Mouse (Mus musculus) ES-CJ7 (cell line): ENCODE results near the gene Magi2.

Experiments used
- DNase-seq: peaks from one replicate; pipeline ENCODE4 v3.0.0; 2011; ENCODE audit warnings: low read depth, low spot score

The Magi2 gene

DNA sequence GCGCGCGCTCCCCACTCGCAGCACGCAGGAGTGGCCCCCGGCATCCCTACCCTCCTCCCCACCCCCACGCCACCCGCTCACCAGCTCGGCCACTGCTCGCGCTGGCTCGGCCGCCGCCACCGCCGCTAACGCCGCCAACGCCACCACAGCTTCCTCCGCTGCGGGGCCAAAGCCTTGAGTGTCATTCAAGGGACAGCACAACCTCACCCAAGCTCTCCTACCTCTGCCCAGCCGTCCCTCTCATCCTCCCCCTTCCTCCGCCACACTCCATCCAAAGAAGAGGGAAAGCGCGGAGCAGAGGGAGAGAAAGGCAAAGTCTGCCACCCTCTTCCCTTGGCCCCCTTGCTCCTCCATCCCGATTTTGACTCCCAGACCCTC, at the start of gene Magi2:
Gene Magi2, plus strand, starts transcription at position 171 of the 378 bp plus-strand sequence.
- no peak for DNase-seq

DNA sequence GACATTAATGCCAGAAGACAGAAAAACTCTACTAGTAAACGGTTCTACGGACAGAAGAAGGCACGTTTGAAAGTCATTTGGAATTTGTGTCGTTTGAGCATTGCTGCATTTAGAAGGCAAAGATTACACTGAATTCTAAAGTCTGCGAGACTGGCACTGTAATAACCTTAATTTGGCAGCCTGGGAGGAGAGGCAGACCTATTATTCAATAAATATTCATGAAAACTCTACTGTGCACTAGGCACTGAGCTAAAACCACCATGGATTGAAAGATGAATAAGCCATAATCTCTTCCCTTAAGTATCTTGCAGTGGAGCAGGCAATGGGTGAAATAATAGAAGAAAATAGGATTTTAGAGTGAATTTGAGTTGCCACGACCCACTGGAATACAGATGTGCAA, 48.2 kb upstream of the Magi2 start:
- DNase-seq: no peak

DNA sequence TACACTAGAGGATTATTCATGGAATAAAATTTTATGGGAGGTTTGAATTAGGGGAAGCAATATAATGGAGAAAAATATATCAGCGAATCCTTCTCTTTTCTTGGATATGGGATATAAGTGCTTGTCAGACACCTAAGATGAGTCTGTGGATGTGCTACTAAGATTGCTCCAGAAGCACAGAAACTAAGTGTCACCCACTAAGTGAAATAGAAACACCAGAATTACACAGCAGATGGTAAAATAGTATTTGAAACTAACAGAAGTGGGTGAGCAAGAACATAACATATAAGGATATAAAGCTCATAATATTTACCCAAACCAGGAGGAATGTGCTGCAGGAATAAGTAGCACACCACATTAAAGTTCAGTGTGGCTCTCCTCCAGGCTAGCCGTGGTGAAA, 40.7 kb upstream of the Magi2 start:
- DNase-seq: no peak

DNA sequence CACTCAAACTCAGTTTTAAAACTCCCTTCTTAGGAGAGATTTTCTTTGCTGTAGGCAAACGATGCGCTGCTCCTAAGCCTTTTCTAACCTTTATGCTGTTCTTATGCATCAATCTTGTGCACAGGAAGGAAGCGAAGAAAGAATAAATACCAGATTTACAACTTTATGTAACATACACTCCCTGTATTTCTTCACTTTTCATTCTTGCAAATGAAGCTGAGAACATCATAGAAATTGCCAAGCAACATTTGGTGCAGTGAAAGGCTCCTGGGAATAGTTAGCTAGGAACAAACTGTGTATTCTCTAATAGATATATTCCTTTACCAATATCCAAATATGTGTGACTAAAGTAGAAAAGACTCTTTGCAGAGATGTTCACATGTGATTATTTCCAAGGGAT, 15.2 kb upstream of the Magi2 start:
- DNase-seq: no peak

DNA sequence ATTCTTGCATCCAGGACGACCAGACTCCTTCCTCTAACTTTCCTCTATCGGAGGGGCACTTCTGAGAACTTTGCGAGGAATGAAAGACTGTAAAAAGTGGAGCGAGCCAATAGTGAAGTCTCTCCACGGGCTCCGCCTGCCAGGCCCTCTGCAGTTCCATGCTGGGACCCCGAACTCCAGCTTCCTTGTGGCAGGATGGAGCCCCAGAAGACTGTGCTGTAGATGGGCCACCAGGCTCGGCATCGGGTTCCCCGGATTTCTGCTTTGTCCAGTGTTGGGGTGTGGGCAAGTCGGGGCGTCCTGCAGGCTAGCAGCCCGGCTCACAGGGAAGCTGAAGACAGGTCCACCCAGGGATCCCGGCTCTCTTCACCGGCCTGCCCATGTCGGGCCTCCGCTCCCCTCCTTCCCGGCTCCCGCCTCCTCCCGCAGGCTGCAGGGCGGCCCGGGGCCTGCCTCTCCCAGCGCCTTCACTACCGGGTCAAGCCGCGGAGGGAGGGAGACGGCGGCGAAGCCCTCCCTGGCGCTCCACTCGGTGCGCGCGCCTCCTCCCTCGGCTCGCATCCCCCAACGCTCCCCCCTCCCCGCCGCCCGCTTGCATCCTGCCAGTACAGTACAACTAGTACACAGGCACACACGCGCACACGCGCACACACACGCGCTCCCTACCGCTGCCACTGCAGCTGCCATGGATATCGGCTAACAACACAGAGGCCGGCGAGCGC, 531 bp upstream of the Magi2 start:
- DNase-seq: peak; percentile 79

DNA sequence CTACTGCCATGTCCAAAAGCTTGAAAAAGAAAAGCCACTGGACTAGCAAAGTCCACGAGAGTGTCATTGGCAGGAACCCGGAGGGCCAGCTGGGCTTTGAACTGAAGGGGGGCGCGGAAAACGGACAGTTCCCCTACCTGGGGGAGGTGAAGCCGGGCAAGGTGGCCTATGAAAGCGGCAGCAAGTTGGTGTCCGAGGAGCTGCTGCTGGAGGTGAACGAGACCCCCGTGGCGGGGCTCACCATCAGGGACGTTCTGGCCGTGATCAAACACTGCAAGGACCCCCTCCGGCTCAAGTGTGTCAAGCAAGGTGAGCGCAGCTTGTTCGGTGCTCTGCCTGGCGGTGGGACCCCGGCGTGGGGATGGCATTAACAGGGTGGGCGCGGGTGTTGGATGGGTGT, 445 bp downstream of the Magi2 start:
- DNase-seq: peak; percentile 18

DNA sequence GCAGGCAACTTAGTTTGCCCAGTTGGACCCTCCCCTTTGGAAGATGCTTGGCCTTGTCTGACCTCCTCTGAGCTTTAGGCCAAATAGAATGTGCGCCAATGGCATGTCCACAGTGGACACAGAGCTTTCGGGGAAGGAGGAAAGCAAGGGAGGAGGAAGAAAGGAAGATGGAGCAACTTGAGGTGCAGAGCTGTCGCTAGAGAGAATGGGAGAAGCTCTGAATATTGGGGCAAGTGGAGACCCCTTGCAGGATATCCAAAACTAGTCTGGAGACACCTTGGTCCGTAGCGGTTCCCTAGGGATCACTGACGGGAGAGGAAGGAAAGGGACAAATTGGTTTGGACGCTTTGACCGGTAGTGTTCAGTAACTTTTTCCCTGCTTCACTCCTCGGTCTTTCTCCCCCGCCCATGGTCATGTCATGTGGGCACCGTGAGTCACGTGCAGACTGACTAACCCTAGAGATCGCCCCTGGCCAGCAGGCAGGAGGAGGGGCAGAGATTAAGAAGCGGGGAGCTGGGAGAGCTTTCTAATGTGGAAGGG, 1.0 kb downstream of the Magi2 start:
- DNase-seq: peak; percentile 30

DNA sequence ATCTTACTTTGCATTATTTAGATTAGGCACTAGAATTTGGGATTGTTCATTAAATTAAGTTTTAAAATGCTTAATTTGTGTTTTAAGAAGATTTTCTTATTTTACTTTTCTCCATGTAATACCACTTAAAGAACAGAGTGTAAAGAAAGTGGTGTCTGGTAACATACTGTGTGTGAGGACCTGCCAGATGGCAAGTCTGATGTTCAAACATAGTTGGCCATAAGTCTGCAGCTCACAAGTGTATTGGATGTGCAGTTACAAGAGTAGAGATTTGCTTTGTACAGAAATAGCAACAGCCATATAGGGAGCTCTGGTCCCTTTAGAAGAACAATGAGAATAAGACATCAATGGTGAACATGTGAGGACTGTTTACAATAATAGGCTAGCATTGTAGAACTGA, 15.0 kb downstream of the Magi2 start:
- no peak for DNase-seq

DNA sequence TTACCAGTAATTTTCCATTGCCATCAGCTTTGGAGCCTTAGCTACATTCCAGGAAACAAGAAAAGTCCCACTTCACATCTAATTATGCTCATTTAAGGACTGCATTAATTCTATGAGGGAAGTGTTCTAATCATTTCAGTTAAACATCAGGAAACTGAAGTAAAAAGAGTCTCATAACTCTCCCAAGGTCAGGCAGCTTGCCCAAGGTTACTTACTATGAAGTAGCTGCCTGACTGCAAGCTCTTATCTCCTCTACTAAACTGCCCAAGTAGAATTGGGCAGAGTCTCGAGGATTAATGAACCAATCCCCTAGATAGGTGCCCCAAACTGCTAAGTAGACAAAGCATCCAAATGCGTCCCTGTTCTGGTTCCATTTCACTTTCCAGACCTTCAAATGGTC, 19.6 kb downstream of the Magi2 start:
- no peak for DNase-seq

DNA sequence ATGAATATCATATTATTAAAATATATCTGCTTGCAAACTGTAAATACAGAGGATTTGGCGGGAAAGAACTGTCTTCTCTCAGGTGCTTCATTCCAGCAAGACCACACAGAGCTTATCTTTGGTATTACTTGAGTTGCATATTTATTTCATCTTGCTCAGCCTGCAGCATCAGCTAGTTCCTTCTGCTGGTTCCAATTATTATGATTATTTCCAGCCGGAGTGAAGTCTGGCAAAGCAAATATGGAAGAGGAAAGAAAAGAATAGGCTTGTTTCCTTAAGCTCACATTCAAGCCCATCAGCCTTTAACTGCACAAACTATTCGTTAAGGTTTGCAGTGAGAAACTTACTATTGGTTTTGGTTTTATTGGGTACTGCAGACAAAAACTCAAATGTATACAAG, 20.4 kb downstream of the Magi2 start:
- no peak for DNase-seq

DNA sequence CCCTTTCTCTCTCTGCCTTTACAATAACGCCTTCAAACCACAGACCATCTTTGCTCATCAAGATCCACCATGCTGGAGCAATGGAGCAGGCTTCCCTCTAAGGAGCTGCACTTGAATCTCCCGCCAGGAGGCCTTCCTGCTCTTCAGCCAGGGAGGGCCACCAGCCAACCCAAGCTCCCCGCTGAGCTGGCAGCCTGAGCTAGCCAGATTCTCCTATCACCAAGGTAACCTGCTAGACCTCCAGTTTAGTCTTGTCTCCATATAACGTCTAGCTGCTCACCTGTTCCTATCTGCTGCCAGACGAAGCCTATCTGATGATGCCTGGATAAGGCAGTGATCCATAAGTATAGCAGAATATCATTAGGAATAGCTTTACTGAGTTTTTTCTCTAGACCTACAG, 36.0 kb downstream of the Magi2 start:
- DNase-seq: peak; percentile 58

DNA sequence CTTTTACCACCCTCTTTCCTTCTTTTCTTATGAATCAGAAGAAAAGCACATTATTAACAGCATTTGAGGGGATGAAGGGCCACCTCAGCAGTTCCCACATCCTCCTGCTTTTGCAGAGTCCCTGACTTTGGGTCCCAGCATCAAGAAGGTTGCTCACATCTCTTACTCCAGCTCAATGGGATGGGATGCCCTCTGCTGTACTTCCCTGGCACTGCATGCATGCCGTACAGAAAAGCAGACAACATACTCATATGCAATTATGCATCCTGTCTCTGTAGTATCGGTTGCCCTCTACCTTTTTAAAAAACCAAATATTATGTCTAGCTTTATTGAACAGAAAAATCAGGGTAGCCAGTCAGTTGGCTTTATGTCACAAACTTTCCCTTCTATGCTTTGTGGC, 37.8 kb downstream of the Magi2 start:
- peak; percentile 72 for DNase-seq

DNA sequence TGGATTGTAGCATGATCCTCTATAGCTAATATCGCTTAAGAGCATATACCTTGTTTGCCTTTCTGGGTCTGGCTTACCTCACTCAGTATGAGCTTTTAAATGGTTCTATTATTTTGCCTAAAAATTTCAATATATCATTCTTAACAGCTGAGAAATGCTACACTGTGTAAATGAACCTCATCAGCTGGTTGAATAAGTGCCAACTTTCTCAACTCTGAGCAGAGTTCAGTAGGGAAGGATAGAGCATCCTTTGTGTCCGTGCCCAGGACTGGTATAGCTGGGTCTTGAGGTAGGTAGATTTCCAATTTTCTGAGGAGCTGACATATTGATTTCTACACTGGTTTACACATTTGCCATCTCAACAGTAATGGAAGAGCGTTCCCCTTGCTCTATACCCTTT, 65.7 kb downstream of the Magi2 start:
- DNase-seq: no peak

DNA sequence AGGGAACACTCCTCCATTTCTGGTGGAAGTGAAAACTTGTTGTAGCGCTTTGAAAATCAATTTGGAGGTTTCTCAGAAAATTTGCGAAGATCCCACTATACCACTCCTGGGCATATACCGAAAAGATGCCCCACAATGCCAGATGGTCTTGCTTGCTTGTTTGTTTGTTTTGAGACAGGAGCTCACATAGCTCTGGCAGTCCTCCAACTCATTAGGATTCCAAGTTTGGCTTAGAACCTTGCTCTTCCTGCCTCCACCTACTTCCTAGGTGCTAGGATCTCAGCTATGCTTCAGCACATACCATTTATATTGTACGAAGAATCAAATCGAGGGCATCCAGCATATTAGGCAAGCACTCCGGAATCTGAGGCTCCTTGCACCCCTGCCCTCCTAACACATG, 79.8 kb downstream of the Magi2 start:
- no peak for DNase-seq

DNA sequence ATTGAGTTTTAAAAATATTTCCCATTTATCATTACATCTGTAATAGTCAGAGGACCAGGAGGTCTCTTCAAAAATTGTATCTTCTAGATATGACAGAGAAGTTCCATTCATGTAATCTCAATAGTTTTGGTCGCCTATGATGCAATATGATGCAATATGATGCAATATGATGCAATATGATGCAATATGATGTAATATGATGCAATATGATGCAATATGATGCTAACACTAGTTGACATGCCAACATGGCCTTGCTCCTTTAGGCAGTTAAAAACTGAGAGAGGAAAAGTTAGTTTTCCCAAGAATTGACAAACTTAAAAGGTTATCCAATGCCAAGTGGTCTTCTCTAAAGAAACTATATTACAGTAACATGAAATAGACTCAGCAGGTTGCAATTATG, 83.0 kb downstream of the Magi2 start:
- DNase-seq: no peak

DNA sequence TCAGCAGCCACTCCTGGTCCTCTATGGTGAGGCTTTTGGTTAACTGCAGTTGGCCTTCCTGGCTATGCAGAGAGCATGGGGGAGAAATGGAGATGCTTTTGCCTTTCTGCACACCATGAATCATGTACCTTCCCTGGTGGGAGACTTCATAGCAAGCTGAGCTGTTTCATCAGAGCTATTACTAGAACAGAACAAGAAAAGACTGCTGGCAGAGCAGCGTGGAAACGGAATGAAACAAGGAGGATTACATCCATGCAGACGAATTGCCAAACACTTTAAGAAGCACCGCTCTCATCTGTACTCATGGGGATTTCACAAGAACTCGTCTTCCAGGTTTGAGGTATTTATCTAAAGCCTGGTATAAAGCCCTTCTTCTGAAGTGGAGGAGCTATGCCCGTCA, 95.7 kb downstream of the Magi2 start:
- DNase-seq: no peak

DNA sequence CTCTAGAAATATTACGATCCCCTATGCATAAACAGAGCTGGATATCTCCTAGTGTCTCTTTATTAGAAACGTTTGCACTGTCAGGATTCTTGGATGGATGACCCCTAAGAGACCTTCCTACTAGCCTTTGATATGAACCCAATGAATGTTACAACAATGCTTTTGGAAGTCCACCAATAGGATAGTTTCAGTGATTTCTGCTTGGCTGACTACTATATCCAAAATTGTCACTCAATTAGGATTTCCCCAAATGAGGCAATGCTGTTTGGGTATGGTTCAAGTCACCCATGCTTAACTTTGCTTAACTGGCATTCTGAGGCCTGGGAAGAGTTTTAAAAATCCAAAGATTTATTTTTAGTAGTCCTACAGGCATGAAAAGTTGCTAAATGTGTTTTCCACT, 110.7 kb downstream of the Magi2 start:
- no peak for DNase-seq

DNA sequence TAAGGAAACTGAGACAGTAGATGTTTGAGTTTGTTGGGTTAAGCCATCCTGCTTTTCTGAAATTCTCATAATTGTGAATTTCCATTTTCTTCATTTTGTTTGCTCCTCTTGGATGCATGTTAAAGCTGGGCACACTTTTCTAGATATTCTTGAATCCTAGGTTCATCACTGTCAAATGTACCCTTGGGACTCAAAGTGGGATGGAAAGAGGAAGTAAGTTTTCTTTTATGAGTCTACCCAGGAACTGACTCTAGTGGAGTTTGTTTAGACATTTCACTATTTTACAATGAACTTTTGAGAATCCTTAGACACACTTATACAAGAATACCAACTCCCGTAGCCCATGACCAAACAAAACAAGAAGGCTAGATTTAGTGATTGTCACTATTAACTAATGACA, 141.3 kb downstream of the Magi2 start:
- no peak for DNase-seq

DNA sequence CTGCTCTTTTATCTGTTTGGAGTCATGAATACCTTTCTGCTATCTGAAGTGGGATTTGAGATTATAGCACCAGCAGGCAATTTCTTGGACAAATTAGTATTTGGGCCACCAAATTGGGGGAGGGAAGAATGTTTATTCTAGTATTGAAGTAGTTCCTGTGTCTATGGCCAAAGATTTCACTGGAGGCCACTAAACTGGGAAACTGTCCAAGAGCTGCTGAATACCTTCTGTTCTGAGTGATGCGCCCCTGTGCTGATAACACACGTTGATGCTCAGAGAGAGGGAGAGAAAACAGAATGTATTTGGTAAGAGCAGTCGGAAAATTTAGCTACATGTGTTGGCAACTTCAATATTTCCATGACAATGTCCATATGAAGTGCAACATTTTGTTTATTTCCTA, 169.0 kb downstream of the Magi2 start:
- DNase-seq: no peak

DNA sequence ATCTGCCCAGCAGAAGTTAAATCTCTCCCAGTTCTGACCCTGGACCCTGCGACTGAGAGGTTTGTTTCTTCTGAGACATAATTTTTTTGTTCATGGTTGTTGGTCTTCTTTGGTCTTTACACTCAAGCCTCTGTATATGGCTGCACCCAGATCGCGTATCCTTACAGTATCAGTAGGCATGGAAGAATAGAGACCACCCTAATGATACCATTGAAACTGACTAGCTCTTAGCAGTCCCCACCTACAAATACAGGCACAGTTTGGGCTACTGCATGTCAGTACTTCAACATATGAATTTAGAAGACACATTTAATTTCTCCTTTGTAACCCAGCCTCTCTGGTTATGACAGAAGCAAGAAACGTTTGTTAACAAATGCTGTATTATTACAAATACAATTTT, 173.5 kb downstream of the Magi2 start:
- no peak for DNase-seq

DNA sequence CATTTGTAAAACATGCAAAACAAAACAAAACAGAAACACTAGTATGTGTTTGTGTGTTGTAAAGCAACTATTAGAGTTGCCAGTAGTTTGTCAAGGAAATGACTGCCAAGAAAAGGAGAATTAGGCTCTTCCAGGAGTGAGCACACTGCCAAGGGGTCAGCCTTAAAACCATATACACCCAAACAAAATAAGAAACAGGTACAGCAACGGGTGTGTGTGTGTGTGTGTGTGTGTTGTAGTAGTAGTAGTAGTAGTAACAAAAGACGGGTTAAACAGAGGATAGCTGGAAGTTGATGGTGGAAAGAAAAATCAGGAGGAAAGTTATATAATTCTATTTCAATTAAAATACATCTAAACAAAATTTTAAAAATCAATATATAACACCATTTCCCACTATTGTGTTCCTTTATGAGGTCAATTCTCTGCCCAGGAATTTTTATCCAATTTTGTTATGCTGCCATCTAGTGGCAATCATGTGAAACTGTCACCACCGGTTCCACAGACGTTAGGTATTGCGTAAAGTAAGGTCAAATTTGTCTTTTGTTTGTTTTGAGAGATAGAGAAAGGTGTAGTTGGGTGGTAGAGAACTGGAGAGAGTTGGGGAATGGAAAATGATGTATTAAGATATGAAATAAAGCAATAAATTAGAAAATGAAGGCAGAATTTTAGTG, 174.0 kb downstream of the Magi2 start:
- DNase-seq: peak; percentile 25

DNA sequence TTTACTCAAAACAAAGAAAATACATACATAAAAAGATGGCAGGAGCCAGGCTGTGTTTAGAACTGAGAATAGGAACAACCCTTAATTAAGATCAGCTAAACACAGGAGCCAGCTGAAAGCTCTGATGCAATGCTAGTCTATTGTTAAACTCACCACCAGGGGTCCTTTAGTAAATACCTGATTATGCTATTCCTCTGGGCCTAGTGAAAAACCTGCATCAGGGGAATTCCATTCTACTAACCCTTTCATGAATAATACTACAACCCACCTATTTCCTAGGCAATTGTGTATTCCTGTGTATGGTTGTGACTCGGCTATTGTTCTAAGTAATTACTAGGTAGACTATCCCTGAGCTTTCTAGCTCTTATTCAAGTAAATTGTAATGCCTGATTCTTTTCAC, 177.4 kb downstream of the Magi2 start:
- peak; percentile 50 for DNase-seq

DNA sequence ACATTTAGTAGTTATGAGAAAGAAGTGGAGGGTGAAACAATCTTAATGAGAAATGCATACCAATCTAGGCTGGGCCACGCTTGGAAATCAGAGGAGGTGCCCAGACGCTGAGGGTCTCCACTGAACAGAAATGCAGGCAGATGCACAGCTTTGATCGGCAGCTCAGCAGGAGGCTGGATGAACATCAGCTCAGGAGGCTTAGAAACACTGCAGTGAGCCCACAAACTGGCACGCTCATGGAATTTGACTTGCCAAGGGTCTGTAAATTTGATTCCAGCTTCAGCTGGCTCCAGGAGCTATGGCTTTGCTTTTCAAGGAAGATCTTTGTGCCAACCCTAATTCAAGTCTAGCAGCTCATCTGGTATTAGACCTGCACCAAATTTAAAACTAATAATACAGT, 187.7 kb downstream of the Magi2 start:
- DNase-seq: no peak
